Mouse (Mus musculus) kidney, adult 2 months (tissue): ENCODE data around the gene Dhx32. TPM values are rescaled to one million over a fixed set of nuclear protein-coding genes. Genes with fewer than 3 reads are reported as not detected.

Experiments
- DNase-seq: peaks from one replicate; pipeline ENCODE4 v3.0.0; 2021
- H3K27ac ChIP-seq: fragments of 200-500 bp; 2 replicates; pipeline ENCODE4 v1.5.1; 2012; ENCODE audit warnings: low read depth, low read length, control low read depth, inconsistent platforms; ENCODE audit not compliant: insufficient read depth
- H3K27me3 ChIP-seq: fragments of 200-500 bp; replicated peaks from 2 replicates; pipeline ENCODE4 v1.6.1; 2012; ENCODE audit warnings: mild to moderate bottlenecking, moderate library complexity, low read length, inconsistent platforms; ENCODE audit not compliant: control insufficient read depth, insufficient read depth
- H3K36me3 ChIP-seq: fragments of 200-500 bp; 2 replicates; pipeline ENCODE4 v1.6.1; 2012; ENCODE audit warnings: mild to moderate bottlenecking, moderate library complexity, low read length, inconsistent platforms; ENCODE audit not compliant: control insufficient read depth, insufficient read depth
- H3K4me1 ChIP-seq: fragments of 200-500 bp; 2 replicates; pipeline ENCODE4 v1.6.1; 2011; ENCODE audit warnings: low read length; ENCODE audit not compliant: control insufficient read depth, insufficient read depth
- H3K4me3 ChIP-seq: fragments of 200-500 bp; 2 replicates; pipeline ENCODE4 v1.5.1; 2011; ENCODE audit warnings: mild to moderate bottlenecking, low read depth, low read length, control low read depth; ENCODE audit not compliant: insufficient read depth
- CTCF ChIP-seq: fragments of 200-500 bp; conservative IDR thresholded peaks from 2 replicates; pipeline ENCODE4 v1.5.1; 2011; ENCODE audit warnings: low read depth, mild to moderate bottlenecking, control low read depth, low read length, moderate library complexity, mixed read lengths; ENCODE audit not compliant: insufficient read depth, insufficient read length
- POLR2A ChIP-seq: fragments of 200-500 bp; IDR thresholded peaks from one replicate; pipeline ENCODE4 v1.6.1; 2011; ENCODE audit warnings: low read depth, low read length, control low read depth
- WGBS: fragments of 180-500 bp; shearing (Covaris S2); methylation state at CpG from one replicate; pipeline ENCODE4 v1.1.7; 2018; 5-methylcytosine and 5-hydroxymethylcytosine counted together
- polyA plus RNA-seq: library from polyadenylated mRNA; depleted of rRNA; stranded (reverse); fragments of >200 nt; gene quantifications from 2 replicates; pipeline ENCODE4 v1.2.3, GENCODE M21; 2012

Gene Dhx32
- polyA plus RNA-seq, 1 experiment, result 26.1 TPM

DNA sequence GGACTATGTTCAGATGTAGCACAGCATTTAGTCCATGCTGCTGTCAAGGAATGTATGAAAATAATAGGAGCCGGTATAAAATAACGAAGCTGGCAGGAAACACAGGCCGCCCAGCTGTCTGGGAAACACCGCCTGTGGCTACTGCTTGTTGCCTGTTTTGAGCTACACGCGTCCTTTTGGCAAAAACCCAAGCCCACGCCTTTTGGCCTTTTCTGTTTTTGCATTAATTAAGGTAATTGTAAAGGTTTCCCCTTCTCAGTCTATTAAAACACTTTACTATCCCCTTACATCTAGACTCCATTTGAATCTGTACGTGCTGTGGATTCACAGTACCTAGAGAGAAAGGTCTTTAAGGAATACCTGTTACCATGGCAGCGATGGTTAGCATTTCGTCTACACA is 57.7 kb downstream of the Dhx32 start:
- Histone ChIP-seq H3K4me3 (no peak overlapping the region), H3K36me3 (peaks cover 4% of the 10 kb centered on the region), H3K4me1 (no peaks in the 10 kb centered on the region), H3K27ac (no peak overlapping the region), H3K27me3 (no peaks in the 10 kb centered on the region)
- TF ChIP-seq CTCF, result no peak
- no peak for TF ChIP-seq POLR2A
- DNase-seq, result no peak
- WGBS, result 75% methylated on average over 10 of the region's 10 CpGs

DNA sequence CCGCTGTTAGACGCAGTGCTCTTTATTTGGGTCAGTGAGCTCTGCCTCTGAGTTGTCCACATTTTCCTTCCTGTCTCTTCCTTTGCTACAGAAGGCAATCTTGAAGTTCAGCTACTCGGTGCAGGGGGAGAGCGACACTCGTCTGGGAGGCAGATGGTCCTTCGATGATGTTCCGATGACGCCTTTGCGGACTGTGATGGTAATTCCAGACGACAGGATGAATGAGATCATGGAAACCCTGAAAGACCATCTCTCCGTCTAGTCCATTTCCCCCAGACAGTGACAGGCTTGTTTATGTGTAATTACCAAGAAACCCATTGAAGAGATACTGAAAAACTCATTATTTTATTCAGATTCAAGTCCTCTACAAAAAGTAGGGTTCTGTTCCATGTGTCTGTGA is 61.9 kb downstream of the Dhx32 start:
- 85% methylated on average over 11 of the region's 11 CpGs for WGBS
- H3K27me3 ChIP-seq, result no peaks in the 10 kb centered on the region
- TF ChIP-seq POLR2A (no peak), CTCF (no peak)
- H3K4me3 ChIP-seq, result no peak overlapping the region
- H3K4me1 ChIP-seq, result no peaks in the 10 kb centered on the region
- H3K36me3 ChIP-seq, result peaks cover 5% of the 10 kb centered on the region
- no peak overlapping the region for H3K27ac ChIP-seq
- no peak for DNase-seq

DNA sequence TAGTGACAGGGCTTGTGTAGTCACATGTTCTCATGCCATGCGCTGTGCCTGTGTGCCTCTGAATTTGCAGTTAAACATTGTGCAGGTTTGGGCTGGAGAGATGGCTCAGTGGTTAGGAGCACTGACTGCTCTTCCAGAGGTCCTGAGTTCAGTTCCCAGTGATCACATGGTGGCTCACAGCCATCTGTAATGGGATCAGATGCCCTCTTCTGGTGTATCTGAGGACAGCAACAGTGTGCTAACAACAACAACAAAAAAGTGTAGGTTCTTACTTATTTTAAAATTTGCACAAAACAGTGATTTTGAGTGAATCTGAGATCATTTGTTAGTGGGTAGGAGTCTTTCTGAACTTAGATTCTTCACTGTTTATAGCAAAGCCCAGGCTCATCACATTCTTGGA is 63.9 kb downstream of the Dhx32 start:
- Histone ChIP-seq H3K4me3 (no peak overlapping the region), H3K27me3 (no peaks in the 10 kb centered on the region), H3K36me3 (peaks cover 5% of the 10 kb centered on the region), H3K4me1 (no peaks in the 10 kb centered on the region), H3K27ac (no peak overlapping the region)
- DNase-seq, result no peak
- 95% methylated on average over 1 of the region's 1 CpGs for WGBS
- TF ChIP-seq POLR2A (no peak), CTCF (peak; percentile 21; the same call in 1 of the 2 replicates)

DNA sequence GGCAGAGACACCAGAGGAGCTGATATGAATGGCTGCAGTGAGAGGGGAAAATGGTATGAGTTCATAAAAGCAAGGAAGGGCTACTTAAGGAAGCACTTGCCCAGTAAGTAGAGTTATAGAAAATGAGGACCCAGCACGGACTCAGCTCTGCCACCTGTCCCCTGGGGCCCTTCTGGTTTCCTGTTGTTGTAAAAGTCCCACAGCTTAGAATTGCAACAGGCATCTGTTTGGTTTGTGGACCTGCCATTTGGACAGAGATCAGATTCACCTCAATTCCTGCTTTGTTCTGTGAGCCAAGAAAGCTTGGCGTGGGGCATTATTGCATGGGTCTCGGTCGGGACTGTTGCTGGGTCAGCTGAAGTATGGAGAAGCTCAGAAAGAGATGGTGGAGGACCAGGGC is 67.1 kb downstream of the Dhx32 start:
- Histone ChIP-seq H3K36me3 (peaks cover 4% of the 10 kb centered on the region), H3K27me3 (no peaks in the 10 kb centered on the region), H3K27ac (no peak overlapping the region), H3K4me3 (no peak overlapping the region), H3K4me1 (no peaks in the 10 kb centered on the region)
- 83% methylated on average over 4 of the region's 4 CpGs for WGBS
- DNase-seq, result no peak
- TF ChIP-seq CTCF (no peak), POLR2A (no peak)

DNA sequence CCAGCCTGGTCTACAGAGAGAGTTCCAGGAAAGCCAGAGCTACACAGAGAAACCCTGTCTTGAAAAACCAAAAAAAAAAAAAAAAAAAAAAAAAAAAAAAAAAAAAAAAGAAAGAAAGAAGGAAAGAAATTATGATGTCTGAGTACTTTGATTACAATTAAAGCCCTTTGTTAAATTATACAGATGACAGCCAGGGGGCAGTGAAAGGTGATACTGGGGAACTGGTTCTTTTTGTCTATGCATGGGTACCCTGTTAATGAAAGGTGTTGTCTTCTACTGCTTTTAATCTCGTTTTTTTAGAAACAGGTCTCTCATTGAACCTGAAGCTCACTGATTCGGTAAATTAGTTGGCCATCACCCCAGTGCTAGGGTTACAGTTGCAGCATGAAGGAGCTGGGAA is 75.2 kb downstream of the Dhx32 start:
- TF ChIP-seq CTCF, result no peak
- no peak for TF ChIP-seq POLR2A
- Histone ChIP-seq H3K4me3 (no peak overlapping the region), H3K27me3 (no peaks in the 10 kb centered on the region), H3K36me3 (no peaks in the 10 kb centered on the region), H3K4me1 (0 out of 2 replicates have a peak, but pooled peaks cover 2% of the 10 kb centered on the region), H3K27ac (no peak overlapping the region)
- peak; percentile 29 for DNase-seq
- 47% methylated on average over 2 of the region's 2 CpGs for WGBS

GRCm38 (mm10) chr7:133703906-133704305 is 78.6 kb downstream of the Dhx32 start:
- WGBS, result 98% methylated on average over 7 of the region's 7 CpGs
- H3K27ac ChIP-seq, result no peak overlapping the region
- H3K4me1 ChIP-seq, result no peaks in the 10 kb centered on the region
- DNase-seq, result no peak
- H3K36me3 ChIP-seq, result no peaks in the 10 kb centered on the region
- H3K27me3 ChIP-seq, result no peaks in the 10 kb centered on the region
- TF ChIP-seq POLR2A (no peak), CTCF (no peak)
- H3K4me3 ChIP-seq, result no peak overlapping the region

- no peak overlapping the region for H3K4me3 ChIP-seq
- WGBS, result 95% methylated on average over 10 of the region's 10 CpGs
- H3K27me3 ChIP-seq, result no peaks in the 10 kb centered on the region
- no peaks in the 10 kb centered on the region for H3K4me1 ChIP-seq
- DNase-seq, result no peak
- TF ChIP-seq CTCF, result no peak
- no peak for TF ChIP-seq POLR2A
- H3K27ac ChIP-seq, result no peak overlapping the region
- H3K36me3 ChIP-seq, result no peaks in the 10 kb centered on the region
Observed at GRCm38 (mm10) chr7:133702333-133702732, 80.2 kb downstream of the Dhx32 start.
